Comparison of ENCODE assay signal across 10 mouse cellular contexts in the genomic region with DNA sequence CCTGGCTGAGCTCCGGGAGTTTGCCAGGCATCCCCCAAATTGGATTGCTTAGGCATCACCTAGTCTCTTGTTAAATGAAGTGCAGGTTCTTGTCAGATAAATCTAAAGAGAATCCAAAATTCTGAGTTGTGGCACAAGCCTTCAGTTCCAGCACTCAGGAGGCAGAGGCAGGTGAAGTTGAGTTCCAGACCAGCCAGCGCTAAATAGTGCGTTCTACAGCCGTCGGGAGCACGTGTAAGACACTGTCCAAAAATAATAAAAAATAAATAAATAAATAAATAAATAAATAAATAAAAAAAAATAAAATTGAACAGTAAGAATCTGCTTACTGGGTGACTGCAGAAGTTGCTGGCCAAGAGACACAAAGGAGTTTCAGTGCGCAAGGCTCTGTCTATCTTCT. TPM values are rescaled to one million over a fixed set of nuclear protein-coding genes. Genes with fewer than 3 reads are reported as not detected.
DNase-seq lines count a peak whose midpoint lies in the region; ATAC-seq and TF ChIP-seq lines count a peak whose summit lies in the region.
"Had no signal": no experiment of that assay in that cellular context is flagged by ENCODE, and none has a peak within 500 bp of the region (broad histone marks: within the 10 kb centered on the region; RNA-seq: fewer than 3 reads in every experiment).

No protein-coding gene starts in this region.

- ATAC-seq in heart, postnatal 0 days (ENCODE audit: insufficient read depth, low read depth), result no peak
- ATAC-seq in embryonic facial prominence, embryonic 14.5 days (ENCODE audit: low read depth), result 0 out of 2 replicates have a peak, but pooled peaks have one; percentile 35
- ATAC-seq in intestine, postnatal 0 days, result no peak
- ATAC-seq in midbrain, postnatal 0 days (ENCODE audit: low FRiP score), result no peak

- H3K4me1 ChIP-seq in heart, postnatal 0 days (ENCODE audit: control insufficient read depth, insufficient read depth), result 0 out of 2 replicates have a peak, but pooled peaks cover 6% of the 10 kb centered on the region
- 0 out of 2 replicates have a peak, but pooled peaks cover 5% of the 10 kb centered on the region for H3K4me1 ChIP-seq in embryonic facial prominence, embryonic 14.5 days (ENCODE audit: control insufficient read depth, insufficient read depth, low read length)
- peaks cover 5% of the 10 kb centered on the region; the same call in 1 of the 2 replicates for H3K4me1 ChIP-seq in intestine, postnatal 0 days (replicated peaks; ENCODE audit: control insufficient read depth, insufficient read depth, low read length)
- peaks cover 4% of the 10 kb centered on the region; the same call in 1 of the 2 replicates for H3K4me1 ChIP-seq in midbrain, postnatal 0 days (ENCODE audit: insufficient read depth, low read length)

- TF ChIP-seq EP300 in heart, postnatal 0 days (IDR thresholded peaks at IDR 0.05; ENCODE audit: low read depth), result no peak

- H3K36me3 ChIP-seq in heart, postnatal 0 days (replicated peaks; ENCODE audit: control insufficient read depth, insufficient read depth, low read length), result no peaks in the 10 kb centered on the region
- no peaks in the 10 kb centered on the region for H3K36me3 ChIP-seq in embryonic facial prominence, embryonic 14.5 days (ENCODE audit: control insufficient read depth, insufficient read depth, low read length)
- no peaks in the 10 kb centered on the region for H3K36me3 ChIP-seq in intestine, postnatal 0 days (ENCODE audit: control insufficient read depth, insufficient read depth)
- no peaks in the 10 kb centered on the region for H3K36me3 ChIP-seq in midbrain, postnatal 0 days (ENCODE audit: insufficient read depth, low read length)

- no peak for TF ChIP-seq CTCF in heart, postnatal 0 days (IDR thresholded peaks at IDR 0.05; ENCODE audit: low read depth)
- no peak for TF ChIP-seq CTCF in intestine, postnatal 0 days (IDR thresholded peaks at IDR 0.05; ENCODE audit: low read depth)
- TF ChIP-seq CTCF in midbrain, postnatal 0 days (IDR thresholded peaks at IDR 0.05), result no peak

- WGBS in heart, postnatal 0 days, result 16% methylated on average over 7 of the region's 7 CpGs
- WGBS in embryonic facial prominence, embryonic 14.5 days, result 14% methylated on average over 7 of the region's 7 CpGs
- WGBS in intestine, postnatal 0 days, result 25% methylated on average over 7 of the region's 7 CpGs
- WGBS in midbrain, postnatal 0 days, result 23% methylated on average over 7 of the region's 7 CpGs

- intact Hi-C loops in gastrocnemius, postnatal 36 days (cut with DNase I), result no loop called here

- DNase-seq in heart, postnatal 0 days (ENCODE audit: low spot score), result no peak
- no peak for DNase-seq in heart, adult 9 months (ENCODE audit: low spot score in 2 of 2)
- DNase-seq in embryonic facial prominence, embryonic 14.5 days (ENCODE audit: low spot score), result no peak
- DNase-seq in midbrain, postnatal 0 days (ENCODE audit: low spot score), result no peak
- no peak for DNase-seq in Muller cell, postnatal 12 days (ENCODE audit: inconsistent ontology term)
- DNase-seq in layer of hippocampus, adult 18-20 months (ENCODE audit: low spot score in 2 of 2), result no peak
- no peak for DNase-seq in gastrocnemius, postnatal 36 days

- no peak overlapping the region for H3K9ac ChIP-seq in heart, postnatal 0 days (replicated peaks; ENCODE audit: low read depth, low read length)
- H3K9ac ChIP-seq in embryonic facial prominence, embryonic 14.5 days (ENCODE audit: low read depth, low read length), result peak overlapping the region; percentile 60
- H3K9ac ChIP-seq in intestine, postnatal 0 days (ENCODE audit: low read depth, low read length), result no peak overlapping the region
- peak overlapping the region; percentile 15; the same call in 1 of the 2 replicates for H3K9ac ChIP-seq in midbrain, postnatal 0 days (replicated peaks; ENCODE audit: low read length, poor library complexity, severe bottlenecking)

- H3K27me3 ChIP-seq in heart, postnatal 0 days (ENCODE audit: control insufficient read depth, insufficient read depth, low read length), result peaks cover 21% of the 10 kb centered on the region
- H3K27me3 ChIP-seq in embryonic facial prominence, embryonic 14.5 days (replicated peaks; ENCODE audit: control insufficient read depth, insufficient read depth, low read length), result peaks cover 5% of the 10 kb centered on the region
- H3K27me3 ChIP-seq in intestine, postnatal 0 days (replicated peaks; ENCODE audit: control insufficient read depth, insufficient read depth, low read length), result peaks cover 10% of the 10 kb centered on the region; the same call in 1 of the 2 replicates
- H3K27me3 ChIP-seq in midbrain, postnatal 0 days (ENCODE audit: insufficient read depth, low read length), result peaks cover 19% of the 10 kb centered on the region

- H3K4me2 ChIP-seq in heart, postnatal 0 days (ENCODE audit: low read depth, low read length), result peak overlapping the region; percentile 74
- H3K4me2 ChIP-seq in embryonic facial prominence, embryonic 14.5 days (ENCODE audit: low read depth, low read length), result peak overlapping the region; percentile 85
- peak overlapping the region; percentile 79 for H3K4me2 ChIP-seq in intestine, postnatal 0 days (replicated peaks; ENCODE audit: low read depth)
- H3K4me2 ChIP-seq in midbrain, postnatal 0 days (ENCODE audit: low read depth, low read length, poor library complexity, severe bottlenecking), result peak overlapping the region; percentile 56

- H3K27ac ChIP-seq in heart, postnatal 0 days (ENCODE audit: low read depth), result no peak overlapping the region
- H3K27ac ChIP-seq in embryonic facial prominence, embryonic 14.5 days (replicated peaks; ENCODE audit: low read depth, low read length), result no peak overlapping the region
- H3K27ac ChIP-seq in intestine, postnatal 0 days (ENCODE audit: low read depth, low read length), result no peak overlapping the region
- no peak overlapping the region for H3K27ac ChIP-seq in midbrain, postnatal 0 days (ENCODE audit: low read depth, low read length)

- peak overlapping the region; percentile 49 for H3K4me3 ChIP-seq in heart, postnatal 0 days (ENCODE audit: low read depth, low read length)
- H3K4me3 ChIP-seq in embryonic facial prominence, embryonic 14.5 days (ENCODE audit: low read depth, low read length), result peak overlapping the region; percentile 42
- peak overlapping the region; percentile 43 for H3K4me3 ChIP-seq in intestine, postnatal 0 days (ENCODE audit: low read depth, low read length)
- H3K4me3 ChIP-seq in midbrain, postnatal 0 days (ENCODE audit: low read depth, low read length), result peak overlapping the region; percentile 37
- H3K4me3 ChIP-seq: myocyte had no signal

- H3K9me3 ChIP-seq in heart, postnatal 0 days (replicated peaks; ENCODE audit: control insufficient read depth, low read length), result no peaks in the 10 kb centered on the region
- no peaks in the 10 kb centered on the region for H3K9me3 ChIP-seq in embryonic facial prominence, embryonic 14.5 days (ENCODE audit: control insufficient read depth, low read length)
- no peaks in the 10 kb centered on the region for H3K9me3 ChIP-seq in intestine, postnatal 0 days (ENCODE audit: control insufficient read depth)
- H3K9me3 ChIP-seq in midbrain, postnatal 0 days (ENCODE audit: low read length), result no peaks in the 10 kb centered on the region

RNA-seq across cellular contexts. Expression of a gene that starts 27.4 kb away (rescaled TPM):
- total RNA-seq in heart, postnatal 0 days (2014; rRNA removed; ENCODE audit: low replicate concordance), result not detected in 2 replicates
- not detected in 2 replicates for polyA plus RNA-seq in heart, postnatal 0 days (2015; fragmentation: Nextera tagmentation; extraction: Ambion mirVana)
- 4.2 and 5.0 TPM in 2 replicates for polyA plus RNA-seq in embryonic facial prominence, embryonic 14.5 days (2014; fragmentation: Nextera tagmentation; extraction: Ambion mirVana)
- polyA plus RNA-seq in intestine, postnatal 0 days (2015; fragmentation: Nextera tagmentation; extraction: Ambion mirVana), result 2.1 and 2.4 TPM in 2 replicates
- 3.5 and 16.6 TPM in 2 replicates for total RNA-seq in midbrain, postnatal 0 days (2014; rRNA removed)
- 4.1 and 6.2 TPM in 2 replicates for polyA plus RNA-seq in midbrain, postnatal 0 days (2015; fragmentation: Nextera tagmentation; extraction: Ambion mirVana)
- 10 to 100 TPM; 29.4 to 30.7 TPM for total RNA-seq in layer of hippocampus, adult 18-20 months (2021)
- total RNA-seq in gastrocnemius, postnatal 36 days (2021), result not detected
- total RNA-seq: hematopoietic stem cell, adult 5-6 weeks had no signal
- polyA plus RNA-seq: myocyte had no signal

RNA-seq across cellular contexts. Expression of a gene that starts 27.5 kb away (rescaled TPM):
- total RNA-seq in heart, postnatal 0 days (2014; rRNA removed; ENCODE audit: low replicate concordance), result 1.5 TPM in 1 of 2 replicates, not detected in the other
- polyA plus RNA-seq in heart, postnatal 0 days (2015; fragmentation: Nextera tagmentation; extraction: Ambion mirVana), result 0.44 and 1.4 TPM in 2 replicates
- polyA plus RNA-seq in embryonic facial prominence, embryonic 14.5 days (2014; fragmentation: Nextera tagmentation; extraction: Ambion mirVana), result 0.88 and 1.2 TPM in 2 replicates
- 0.34 and 1.2 TPM in 2 replicates for polyA plus RNA-seq in intestine, postnatal 0 days (2015; fragmentation: Nextera tagmentation; extraction: Ambion mirVana)
- 0.11 and 0.47 TPM in 2 replicates for total RNA-seq in midbrain, postnatal 0 days (2014; rRNA removed)
- 0.72 and 1.5 TPM in 2 replicates for polyA plus RNA-seq in midbrain, postnatal 0 days (2015; fragmentation: Nextera tagmentation; extraction: Ambion mirVana)
- total RNA-seq in layer of hippocampus, adult 18-20 months (2021), result 1 to 10 TPM; 7.8 to 8.4 TPM
- under 1 TPM; 0.35 to 0.46 TPM for total RNA-seq in gastrocnemius, postnatal 36 days (2021)
- polyA plus RNA-seq: myocyte had no signal

Comparison
In these comparisons a context has a peak if more than half of its experiments do, and no peak if none do; other contexts are left out.
1. H3K9ac ChIP-seq: peak in embryonic facial prominence, embryonic 14.5 days (single experiment) and midbrain, postnatal 0 days (single experiment); none in heart, postnatal 0 days (single experiment) and intestine, postnatal 0 days (single experiment).
2. Peak in every context shown above with its lines, with median percentiles within 50 percentile points of each other: H3K4me2 ChIP-seq and H3K4me3 ChIP-seq.